Mouse (Mus musculus): ENCODE measurements around the gene Entpd7. TPM values are rescaled to one million over a fixed set of nuclear protein-coding genes. Genes with fewer than 3 reads are reported as not detected.

Gene Entpd7
- 4.4 and 8.0 TPM in 2 replicates for polyA plus RNA-seq (2011; ENCODE audit: insufficient read depth, insufficient read length, low replicate concordance, missing spikeins)

DNA sequence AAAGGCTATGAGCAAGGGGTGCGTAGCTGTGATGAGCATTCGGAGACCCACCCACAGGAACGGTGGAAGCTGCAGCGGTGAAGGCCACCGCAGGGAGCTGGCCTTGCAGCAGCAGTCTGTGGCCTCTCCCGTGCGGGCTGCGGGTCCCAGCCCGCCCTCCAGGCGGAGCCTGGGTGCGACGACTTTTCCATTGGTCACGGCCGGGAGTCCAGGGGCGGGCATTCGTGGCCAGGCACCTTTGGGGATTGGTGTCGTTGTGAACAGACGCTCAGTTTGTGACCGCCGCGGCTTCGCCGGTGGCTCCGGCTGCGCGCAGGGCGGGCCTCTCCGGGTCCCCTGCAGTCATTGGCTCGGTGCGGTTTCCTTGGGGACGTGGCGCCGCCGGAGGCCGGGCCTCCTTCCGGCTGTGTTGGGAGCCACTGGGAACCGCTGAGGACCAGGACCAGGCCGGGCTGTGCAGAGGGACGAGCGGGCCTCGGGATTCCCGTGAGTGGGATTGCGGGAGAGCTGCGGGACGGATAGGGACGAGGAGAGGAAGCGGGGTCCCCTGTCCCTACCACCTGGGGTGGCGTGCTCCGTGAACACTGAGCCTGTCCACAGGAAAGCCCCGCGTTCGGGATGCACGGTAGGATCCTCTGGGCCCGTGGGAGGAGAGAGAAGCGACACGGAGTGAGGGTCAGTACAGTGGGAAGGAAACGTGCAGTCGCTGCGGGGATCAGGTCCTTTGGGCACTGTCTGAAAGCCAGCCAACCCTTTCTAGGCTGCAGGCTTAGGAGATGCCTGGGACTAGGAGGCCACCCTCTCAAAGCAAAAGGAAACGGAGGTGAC, at the start of gene Entpd7:
TSS of gene Entpd7 (plus strand) at position 254 of the 828 bp plus-strand sequence.
- under 1% methylated on average over 60 of the region's 60 CpGs for WGBS
- TF ChIP-seq CTCF (IDR thresholded peaks at IDR 0.05; ENCODE audit: control insufficient read depth, insufficient read depth, low read length) = peak; percentile 29; the same call in 1 of the 2 replicates
- peak; percentile 59 for TF ChIP-seq POLR2A (IDR thresholded peaks at IDR 0.05; ENCODE audit: borderline replicate concordance, control insufficient read depth, low read depth, low read length)
- Histone ChIP-seq H3K4me1 (ENCODE audit: control insufficient read depth, insufficient read depth, low read length) (peaks cover 1% of the 10 kb centered on the region; the same call in 1 of the 2 replicates), H3K4me3 (replicated peaks; ENCODE audit: control insufficient read depth, low read depth, low read length) (peak within 1 kb of the TSS; percentile 97), H3K27ac (ENCODE audit: control insufficient read depth, insufficient read depth, low read depth, low read length, poor library complexity) (peak within 1 kb of the TSS; percentile 52)

DNA sequence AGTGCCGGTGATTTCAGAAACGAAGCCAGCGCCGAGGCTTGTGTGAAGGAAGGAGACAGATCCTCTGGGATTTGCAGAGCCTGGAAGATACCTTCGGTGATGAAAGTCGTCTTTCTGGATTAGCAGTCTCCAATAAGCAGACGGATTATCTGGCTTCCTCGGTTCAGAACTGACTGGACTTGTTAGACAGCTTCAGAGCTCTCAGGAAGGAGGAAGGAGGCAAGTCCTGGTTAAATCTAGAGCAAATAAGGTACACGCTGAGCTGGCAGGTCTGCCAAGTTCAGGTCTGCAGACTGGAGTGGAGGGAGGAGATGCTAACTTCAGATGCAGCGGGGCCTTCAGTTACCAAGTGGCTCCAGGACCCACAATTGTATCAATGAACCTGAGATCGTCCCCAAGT, 47.6 kb upstream of the Entpd7 start:
- WGBS = 74% methylated on average over 11 of the region's 11 CpGs
- peaks cover 9% of the 10 kb centered on the region for H3K4me1 ChIP-seq (ENCODE audit: control insufficient read depth, insufficient read depth, low read length)
- TF ChIP-seq POLR2A (IDR thresholded peaks at IDR 0.05; ENCODE audit: borderline replicate concordance, control insufficient read depth, low read depth, low read length) (no peak), CTCF (IDR thresholded peaks at IDR 0.05; ENCODE audit: control insufficient read depth, insufficient read depth, low read length) (no peak)
- H3K4me3 ChIP-seq (replicated peaks; ENCODE audit: control insufficient read depth, low read depth, low read length) = no peak overlapping the region
- H3K27ac ChIP-seq (ENCODE audit: control insufficient read depth, insufficient read depth, low read depth, low read length, poor library complexity) = no peak overlapping the region

- no peak overlapping the region for H3K4me3 ChIP-seq (replicated peaks; ENCODE audit: control insufficient read depth, low read depth, low read length)
- H3K4me1 ChIP-seq (ENCODE audit: control insufficient read depth, insufficient read depth, low read length) = peaks cover 13% of the 10 kb centered on the region
- H3K27ac ChIP-seq (ENCODE audit: control insufficient read depth, insufficient read depth, low read depth, low read length, poor library complexity) = no peak overlapping the region
- WGBS = 88% methylated on average over 9 of the region's 9 CpGs
- no peak for TF ChIP-seq POLR2A (IDR thresholded peaks at IDR 0.05; ENCODE audit: borderline replicate concordance, control insufficient read depth, low read depth, low read length)
- no peak for TF ChIP-seq CTCF (IDR thresholded peaks at IDR 0.05; ENCODE audit: control insufficient read depth, insufficient read depth, low read length)
Measured at GRCm38 (mm10) chr19:43642843-43643242, 46.6 kb upstream of the Entpd7 start.

- H3K27ac ChIP-seq (ENCODE audit: control insufficient read depth, insufficient read depth, low read depth, low read length, poor library complexity) = no peak overlapping the region; the same call in 1 of the 2 replicates
- TF ChIP-seq CTCF (IDR thresholded peaks at IDR 0.05; ENCODE audit: control insufficient read depth, insufficient read depth, low read length) (no peak), POLR2A (IDR thresholded peaks at IDR 0.05; ENCODE audit: borderline replicate concordance, control insufficient read depth, low read depth, low read length) (no peak)
- WGBS = 24% methylated on average over 9 of the region's 9 CpGs
- H3K4me3 ChIP-seq (replicated peaks; ENCODE audit: control insufficient read depth, low read depth, low read length) = no peak overlapping the region
- H3K4me1 ChIP-seq (ENCODE audit: control insufficient read depth, insufficient read depth, low read length) = peaks cover 19% of the 10 kb centered on the region
Measured at GRCm38 (mm10) chr19:43645508-43645907, 44.0 kb upstream of the Entpd7 start.

- Histone ChIP-seq H3K4me3 (replicated peaks; ENCODE audit: control insufficient read depth, low read depth, low read length) (no peak overlapping the region), H3K4me1 (ENCODE audit: control insufficient read depth, insufficient read depth, low read length) (peaks cover 19% of the 10 kb centered on the region), H3K27ac (ENCODE audit: control insufficient read depth, insufficient read depth, low read depth, low read length, poor library complexity) (peak overlapping the region; percentile 66; the same call in 1 of the 2 replicates)
- TF ChIP-seq POLR2A (IDR thresholded peaks at IDR 0.05; ENCODE audit: borderline replicate concordance, control insufficient read depth, low read depth, low read length) = no peak
- TF ChIP-seq CTCF (IDR thresholded peaks at IDR 0.05; ENCODE audit: control insufficient read depth, insufficient read depth, low read length) = no peak
- WGBS = 42% methylated on average over 7 of the region's 7 CpGs
Measured at GRCm38 (mm10) chr19:43646852-43647251, 42.6 kb upstream of the Entpd7 start.

- 28% methylated on average over 9 of the region's 9 CpGs for WGBS
- Histone ChIP-seq H3K27ac (ENCODE audit: control insufficient read depth, insufficient read depth, low read depth, low read length, poor library complexity) (peak overlapping the region; percentile 66; the same call in 1 of the 2 replicates), H3K4me1 (ENCODE audit: control insufficient read depth, insufficient read depth, low read length) (peaks cover 19% of the 10 kb centered on the region), H3K4me3 (replicated peaks; ENCODE audit: control insufficient read depth, low read depth, low read length) (no peak overlapping the region)
- no peak for TF ChIP-seq CTCF (IDR thresholded peaks at IDR 0.05; ENCODE audit: control insufficient read depth, insufficient read depth, low read length)
- no peak for TF ChIP-seq POLR2A (IDR thresholded peaks at IDR 0.05; ENCODE audit: borderline replicate concordance, control insufficient read depth, low read depth, low read length)
Measured at GRCm38 (mm10) chr19:43647261-43647660, 42.2 kb upstream of the Entpd7 start.

GRCm38 (mm10) chr19:43648343-43648742, 41.1 kb upstream of the Entpd7 start:
- 29% methylated on average over 4 of the region's 4 CpGs for WGBS
- TF ChIP-seq POLR2A (IDR thresholded peaks at IDR 0.05; ENCODE audit: borderline replicate concordance, control insufficient read depth, low read depth, low read length) (no peak), CTCF (IDR thresholded peaks at IDR 0.05; ENCODE audit: control insufficient read depth, insufficient read depth, low read length) (no peak)
- Histone ChIP-seq H3K4me3 (replicated peaks; ENCODE audit: control insufficient read depth, low read depth, low read length) (no peak overlapping the region), H3K27ac (ENCODE audit: control insufficient read depth, insufficient read depth, low read depth, low read length, poor library complexity) (no peak overlapping the region), H3K4me1 (ENCODE audit: control insufficient read depth, insufficient read depth, low read length) (peaks cover 19% of the 10 kb centered on the region)

DNA sequence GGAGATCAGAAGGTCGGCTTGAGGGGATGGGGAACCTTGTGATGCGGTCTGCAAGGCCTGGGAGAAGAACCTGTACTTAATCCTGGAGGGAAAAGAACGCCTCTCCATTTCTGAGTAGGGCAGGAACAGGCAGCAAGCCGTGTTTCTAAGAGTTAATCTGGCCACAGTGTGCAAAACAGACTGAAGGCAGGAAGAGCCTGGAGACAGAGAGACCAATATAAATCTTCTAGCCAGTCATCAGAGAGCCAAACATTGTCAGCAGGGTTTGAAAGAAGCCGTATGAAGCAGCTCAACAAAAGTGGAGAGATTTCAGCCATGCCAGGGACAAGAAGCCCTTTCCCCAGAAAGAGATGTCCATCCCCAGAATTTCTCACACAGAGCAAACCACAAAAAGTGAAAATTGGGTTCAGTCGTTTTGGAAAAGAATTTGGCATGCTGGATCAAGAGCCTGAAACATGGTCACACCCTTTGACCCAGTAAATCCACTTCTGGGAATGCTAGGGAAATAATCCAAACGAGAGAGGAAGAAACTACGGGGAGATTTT, 38.2 kb upstream of the Entpd7 start:
- no peak overlapping the region for H3K27ac ChIP-seq (ENCODE audit: control insufficient read depth, insufficient read depth, low read depth, low read length, poor library complexity)
- H3K4me3 ChIP-seq (replicated peaks; ENCODE audit: control insufficient read depth, low read depth, low read length) = no peak overlapping the region
- WGBS = 51% methylated on average over 8 of the region's 8 CpGs
- H3K4me1 ChIP-seq (ENCODE audit: control insufficient read depth, insufficient read depth, low read length) = peaks cover 13% of the 10 kb centered on the region
- no peak for TF ChIP-seq POLR2A (IDR thresholded peaks at IDR 0.05; ENCODE audit: borderline replicate concordance, control insufficient read depth, low read depth, low read length)
- no peak for TF ChIP-seq CTCF (IDR thresholded peaks at IDR 0.05; ENCODE audit: control insufficient read depth, insufficient read depth, low read length)
